Mouse (Mus musculus) MEL (cell line): Measurements from ENCODE around the gene Epha10. TPM values are rescaled to one million over a fixed set of nuclear protein-coding genes. Genes with fewer than 3 reads are reported as not detected.

Experiments used
- DNase-seq: peaks from one replicate; pipeline ENCODE4 v3.0.0; 2011; ENCODE audit warnings: low read depth, low spot score
- H3K27ac ChIP-seq: 2 replicates; pipeline ENCODE4 v1.5.1; 2012; ENCODE audit warnings: low read depth, mild to moderate bottlenecking, control low read depth, low read length, moderate library complexity; ENCODE audit not compliant: control insufficient read depth
- H3K27me3 ChIP-seq, 2 experiments: fragments of 150-350 bp in 1 of 2; sonication (generic) in 1 of 2; 2 replicates each; pipeline ENCODE4 v1.6.1; 2012; ENCODE audit warnings: low read length in 2 of 2, mild to moderate bottlenecking in 2 of 2, improper control_type of control experiment in 1 of 2, moderate library complexity in 1 of 2; ENCODE audit not compliant: insufficient read depth in 2 of 2, control insufficient read depth in 1 of 2
- H3K36me3 ChIP-seq, 2 experiments: 2 replicates each; pipeline ENCODE4 v1.6.1; 2012 to 2014; ENCODE audit warnings: low read length in 2 of 2, improper control_type of control experiment in 1 of 2, inconsistent platforms in 1 of 2, mild to moderate bottlenecking in 1 of 2; ENCODE audit not compliant: insufficient read depth in 2 of 2, control insufficient read depth in 1 of 2
- H3K4me1 ChIP-seq, 2 experiments: fragments of 150-350 bp in 1 of 2; sonication (generic) in 1 of 2; 2 replicates each; pipeline ENCODE4 v1.6.1; 2012; ENCODE audit warnings: low read length in 2 of 2, improper control_type of control experiment in 1 of 2, mild to moderate bottlenecking in 1 of 2; ENCODE audit not compliant: insufficient read depth in 2 of 2, control insufficient read depth in 1 of 2
- H3K4me3 ChIP-seq, 2 experiments: fragments of 150-350 bp in 1 of 2; sonication (generic) in 1 of 2; 2 replicates each; pipeline ENCODE4 v1.5.1; 2012; ENCODE audit warnings: low read depth in 2 of 2, low read length in 2 of 2, mild to moderate bottlenecking in 2 of 2, moderate library complexity in 2 of 2, control low read depth in 1 of 2, improper control_type of control experiment in 1 of 2; ENCODE audit not compliant: control insufficient read depth in 1 of 2, insufficient read depth in 1 of 2
- H3K79me2 ChIP-seq: 2 replicates; pipeline ENCODE4 v1.6.1; 2012; ENCODE audit warnings: mild to moderate bottlenecking, low read length, moderate library complexity; ENCODE audit not compliant: control insufficient read depth, poor library complexity, insufficient read depth
- H3K9ac ChIP-seq: 2 replicates; pipeline ENCODE4 v1.6.1; 2012; ENCODE audit warnings: low read depth, mild to moderate bottlenecking, control low read depth, low read length, moderate library complexity; ENCODE audit not compliant: control insufficient read depth, poor library complexity, severe bottlenecking
- H3K9me3 ChIP-seq: fragments of 150-350 bp; sonication (generic); replicated peaks from 2 replicates; pipeline ENCODE4 v1.6.1; 2012; ENCODE audit warnings: mild to moderate bottlenecking, low read length, improper control_type of control experiment, moderate library complexity; ENCODE audit not compliant: insufficient read depth
- CHD2 ChIP-seq: IDR thresholded peaks from 2 replicates; pipeline ENCODE4 v1.6.1; 2011; ENCODE audit warnings: low read length, improper control_type of control experiment
- CTCF ChIP-seq, 3 experiments: IDR thresholded peaks in 2 of 3; conservative IDR thresholded peaks in 1 of 3; 2 replicates each; pipeline ENCODE4 v1.5.1; 2011 to 2012; ENCODE audit warnings: low read length in 3 of 3, low read depth in 2 of 3, mild to moderate bottlenecking in 2 of 3, improper control_type of control experiment in 1 of 3, inconsistent platforms in 1 of 3, mixed read lengths in 1 of 3, moderate library complexity in 1 of 3; ENCODE audit not compliant: control insufficient read depth in 1 of 3, insufficient read depth in 1 of 3, poor library complexity in 1 of 3, severe bottlenecking in 1 of 3
- EP300 ChIP-seq, 2 experiments: IDR thresholded peaks; 2 replicates each; pipeline ENCODE4 v1.6.1; 2011; ENCODE audit warnings: improper control_type of control experiment in 2 of 2, low read length in 2 of 2, low read depth in 1 of 2, mild to moderate bottlenecking in 1 of 2
- GATA1 ChIP-seq: IDR thresholded peaks from 2 replicates; pipeline ENCODE4 v1.6.1; 2011; ENCODE audit warnings: low read depth, low read length, improper control_type of control experiment
- HCFC1 ChIP-seq: IDR thresholded peaks from 2 replicates; pipeline ENCODE4 v1.6.1; 2012; ENCODE audit warnings: low read depth, mild to moderate bottlenecking, inconsistent platforms, low read length, improper control_type of control experiment, moderate library complexity
- MXI1 ChIP-seq: IDR thresholded peaks from 2 replicates; pipeline ENCODE4 v1.6.1; 2011; ENCODE audit warnings: mild to moderate bottlenecking, low read depth, low read length, improper control_type of control experiment
- NELFE ChIP-seq: IDR thresholded peaks from 2 replicates; pipeline ENCODE4 v1.6.1; 2011; ENCODE audit warnings: low read depth, low read length, improper control_type of control experiment
- POLR2AphosphoS2 ChIP-seq: IDR thresholded peaks from 2 replicates; pipeline ENCODE4 v1.6.1; 2011; ENCODE audit warnings: low read length, improper control_type of control experiment
- RAD21 ChIP-seq: IDR thresholded peaks from 2 replicates; pipeline ENCODE4 v1.6.1; 2011; ENCODE audit warnings: mild to moderate bottlenecking, low read depth, low read length, improper control_type of control experiment
- RCOR1 ChIP-seq: IDR thresholded peaks from 2 replicates; pipeline ENCODE4 v1.6.1; 2012; ENCODE audit warnings: low read depth, mild to moderate bottlenecking, inconsistent platforms, low read length, improper control_type of control experiment
- SMC3 ChIP-seq: IDR thresholded peaks from 2 replicates; pipeline ENCODE4 v1.6.1; 2011; ENCODE audit warnings: low read depth, low read length, improper control_type of control experiment
- TAL1 ChIP-seq: IDR thresholded peaks from 2 replicates; pipeline ENCODE4 v1.6.1; 2012; ENCODE audit warnings: mild to moderate bottlenecking, inconsistent platforms, low read length, moderate library complexity, mixed read lengths
- TBP ChIP-seq: IDR thresholded peaks from 2 replicates; pipeline ENCODE4 v1.8.0; 2011; ENCODE audit warnings: low read depth, low read length, improper control_type of control experiment
- TCF12 ChIP-seq: IDR thresholded peaks from 2 replicates; pipeline ENCODE4 v1.6.1; 2014; ENCODE audit warnings: low read depth, mild to moderate bottlenecking, inconsistent platforms, low read length, improper control_type of control experiment, moderate library complexity
- USF2 ChIP-seq, 2 experiments: IDR thresholded peaks; 2 replicates each; pipeline ENCODE4 v1.6.1; 2011 to 2012; ENCODE audit warnings: improper control_type of control experiment in 2 of 2, low read length in 2 of 2, borderline replicate concordance in 1 of 2, inconsistent platforms in 1 of 2, low read depth in 1 of 2, mild to moderate bottlenecking in 1 of 2; ENCODE audit not compliant: insufficient read depth in 1 of 2
- ZC3H11A ChIP-seq: IDR thresholded peaks from 2 replicates; pipeline ENCODE4 v1.6.1; 2012; ENCODE audit warnings: low read depth, mild to moderate bottlenecking, inconsistent platforms, low read length, improper control_type of control experiment
- ZKSCAN1 ChIP-seq: IDR thresholded peaks from 2 replicates; pipeline ENCODE4 v1.6.1; 2012; ENCODE audit warnings: low read depth, mild to moderate bottlenecking, inconsistent platforms, low read length, improper control_type of control experiment, moderate library complexity
- ZNF384 ChIP-seq: IDR thresholded peaks from 2 replicates; pipeline ENCODE4 v1.6.1; 2012; ENCODE audit warnings: low read depth, mild to moderate bottlenecking, inconsistent platforms, low read length, improper control_type of control experiment
- polyA plus RNA-seq, 2 experiments: library from polyadenylated mRNA; stranded (reverse) in 1 of 2; unstranded in 1 of 2; fragments of >175 nt in 1 of 2; fragments of >200 nt in 1 of 2; gene quantifications; 2 replicates each; pipeline versions ENCODE4 v1.2.1 to v1.2.4; 2012; ENCODE audit warnings: low replicate concordance in 2 of 2, low read depth in 1 of 2; ENCODE audit not compliant: insufficient read length in 2 of 2, insufficient read depth in 1 of 2, missing spikeins in 1 of 2
- total RNA-seq: library from RNA; depleted of rRNA; stranded (reverse); fragments of 300-350 nt; gene quantifications from 2 replicates; pipeline ENCODE4 v1.2.3, GENCODE M21; 2012

Gene Epha10
- total and polyA plus RNA-seq, 3 experiments, result not detected

- Histone ChIP-seq H3K27ac (no peak overlapping the region), H3K9ac (no peak overlapping the region), H3K9me3 (no peaks in the 10 kb centered on the region), H3K79me2 (no peaks in the 10 kb centered on the region), H3K27me3 (no peaks in the 10 kb centered on the region), H3K4me1 (no peaks in the 10 kb centered on the region), H3K36me3 (no peaks in the 10 kb centered on the region), H3K4me3 (no peak overlapping the region)
- TF ChIP-seq HCFC1, result no peak
- TF ChIP-seq TAL1, result peak; percentile 30; the same call in 1 of the 2 replicates
- no peak for TF ChIP-seq CTCF (IDR thresholded peaks at IDR 0.05 in 2 of 3, conservative IDR thresholded peaks at IDR 0.05 in 1 of 3; ENCODE audit: control insufficient read depth in 1 of 3, insufficient read depth in 1 of 3, low read depth in 2 of 3, low read length in 3 of 3, poor library complexity in 1 of 3, severe bottlenecking in 1 of 3)
- no peak for TF ChIP-seq RCOR1
- TF ChIP-seq RAD21, result no peak
- no peak for TF ChIP-seq CHD2
- no peak for TF ChIP-seq MXI1
- TF ChIP-seq USF2 (IDR thresholded peaks at IDR 0.05; ENCODE audit: borderline replicate concordance in 1 of 2, insufficient read depth in 1 of 2, low read depth in 1 of 2, low read length in 2 of 2), result no peak
- peak; percentile 35; the same call in 1 of the 2 replicates for TF ChIP-seq GATA1
- TF ChIP-seq TCF12, result peak; percentile 48; the same call in 1 of the 2 replicates
- TF ChIP-seq EP300 (IDR thresholded peaks at IDR 0.05; ENCODE audit: low read depth in 1 of 2, low read length in 2 of 2), result peak; percentile 7 to 32; a peak in 1 of 4 replicates
- no peak for TF ChIP-seq ZKSCAN1
- peak; percentile 72 for DNase-seq
Observed at GRCm38 (mm10) chr4:124899906-124900305, 19.2 kb downstream of the Epha10 start.

- no peak overlapping the region for H3K9ac ChIP-seq
- no peak for TF ChIP-seq RCOR1
- TF ChIP-seq TBP, result peak; percentile 67; the same call in 1 of the 2 replicates
- TF ChIP-seq SMC3, result peak; percentile 37; the same call in 1 of the 2 replicates
- TF ChIP-seq CTCF (IDR thresholded peaks at IDR 0.05 in 2 of 3, conservative IDR thresholded peaks at IDR 0.05 in 1 of 3; ENCODE audit: control insufficient read depth in 1 of 3, insufficient read depth in 1 of 3, low read depth in 2 of 3, low read length in 3 of 3, poor library complexity in 1 of 3, severe bottlenecking in 1 of 3), result peak; percentile 32 to 56 (median 44); a peak in 5 of 6 replicates
- TF ChIP-seq NELFE, result no peak
- peak; percentile 94 for TF ChIP-seq ZNF384
- no peak for TF ChIP-seq POLR2AphosphoS2
- peak; percentile 21; the same call in 1 of the 2 replicates for TF ChIP-seq ZC3H11A
- TF ChIP-seq RAD21, result peak; percentile 33
- DNase-seq, result peak; percentile 57
- no peak overlapping the region for H3K4me3 ChIP-seq
- no peaks in the 10 kb centered on the region for H3K36me3 ChIP-seq
- no peaks in the 10 kb centered on the region for H3K27me3 ChIP-seq
- no peak overlapping the region for H3K27ac ChIP-seq
- no peaks in the 10 kb centered on the region for H3K79me2 ChIP-seq
- no peaks in the 10 kb centered on the region for H3K9me3 ChIP-seq
- no peaks in the 10 kb centered on the region for H3K4me1 ChIP-seq
Observed at GRCm38 (mm10) chr4:124905417-124905816, 24.7 kb downstream of the Epha10 start.
